Mouse (Mus musculus): ENCODE measurements around the gene 9230102O04Rik. TPM values are rescaled to one million over a fixed set of nuclear protein-coding genes. Genes with fewer than 3 reads are reported as not detected.

9230102O04Rik gene
- not detected in 2 replicates for polyA plus RNA-seq (2015; fragmentation: Nextera tagmentation; extraction: Ambion mirVana)

GRCm38 (mm10) chr2:9888913-9889650, at the start of gene 9230102O04Rik:
9230102O04Rik (minus strand) TSS chr2:9889540.
- Histone ChIP-seq H3K9me3 (ENCODE audit: control insufficient read depth) (no peaks in the 10 kb centered on the region), H3K4me2 (replicated peaks; ENCODE audit: low read depth) (peak within 1 kb of the TSS; percentile 52), H3K27ac (ENCODE audit: low read depth, low read length) (no peak within 1 kb of the TSS), H3K4me3 (ENCODE audit: low read depth, low read length) (peak within 1 kb of the TSS; percentile 21), H3K4me1 (replicated peaks; ENCODE audit: control insufficient read depth, insufficient read depth, low read length) (no peaks in the 10 kb centered on the region), H3K27me3 (replicated peaks; ENCODE audit: control insufficient read depth, insufficient read depth, low read length) (peaks cover 92% of the 10 kb centered on the region), H3K36me3 (ENCODE audit: control insufficient read depth, insufficient read depth) (no peaks in the 10 kb centered on the region), H3K9ac (ENCODE audit: low read depth, low read length) (no peak within 1 kb of the TSS)
- peak; percentile 77 for TF ChIP-seq CTCF (IDR thresholded peaks at IDR 0.05; ENCODE audit: low read depth)
- 1% methylated on average over 30 of the region's 30 CpGs for WGBS
- peak; percentile 81 for ATAC-seq

- H3K4me2 ChIP-seq (replicated peaks; ENCODE audit: low read depth): no peak overlapping the region
- no peaks in the 10 kb centered on the region for H3K9me3 ChIP-seq (ENCODE audit: control insufficient read depth)
- no peak for TF ChIP-seq CTCF (IDR thresholded peaks at IDR 0.05; ENCODE audit: low read depth)
- H3K4me3 ChIP-seq (ENCODE audit: low read depth, low read length): no peak overlapping the region
- no peak overlapping the region for H3K27ac ChIP-seq (ENCODE audit: low read depth, low read length)
- 38% methylated on average over 1 of the region's 1 CpGs for WGBS
- ATAC-seq: no peak
- H3K36me3 ChIP-seq (ENCODE audit: control insufficient read depth, insufficient read depth): 0 out of 2 replicates have a peak, but pooled peaks cover 10% of the 10 kb centered on the region
- H3K27me3 ChIP-seq (replicated peaks; ENCODE audit: control insufficient read depth, insufficient read depth, low read length): no peaks in the 10 kb centered on the region
- H3K4me1 ChIP-seq (replicated peaks; ENCODE audit: control insufficient read depth, insufficient read depth, low read length): no peaks in the 10 kb centered on the region
- no peak overlapping the region for H3K9ac ChIP-seq (ENCODE audit: low read depth, low read length)
Observed at GRCm38 (mm10) chr2:9935965-9936364, 46.6 kb upstream of the 9230102O04Rik start.

- no peak for TF ChIP-seq CTCF (IDR thresholded peaks at IDR 0.05; ENCODE audit: low read depth)
- Histone ChIP-seq H3K27ac (ENCODE audit: low read depth, low read length) (no peak overlapping the region), H3K4me1 (replicated peaks; ENCODE audit: control insufficient read depth, insufficient read depth, low read length) (no peaks in the 10 kb centered on the region), H3K4me2 (replicated peaks; ENCODE audit: low read depth) (no peak overlapping the region), H3K9ac (ENCODE audit: low read depth, low read length) (no peak overlapping the region), H3K4me3 (ENCODE audit: low read depth, low read length) (no peak overlapping the region), H3K27me3 (replicated peaks; ENCODE audit: control insufficient read depth, insufficient read depth, low read length) (no peaks in the 10 kb centered on the region), H3K36me3 (ENCODE audit: control insufficient read depth, insufficient read depth) (peaks cover 8% of the 10 kb centered on the region; the same call in 1 of the 2 replicates), H3K9me3 (ENCODE audit: control insufficient read depth) (no peaks in the 10 kb centered on the region)
- ATAC-seq: no peak
- 72% methylated on average over 4 of the region's 4 CpGs for WGBS
Observed at GRCm38 (mm10) chr2:9926905-9927283, 37.6 kb upstream of the 9230102O04Rik start.

GRCm38 (mm10) chr2:9926194-9926904, 37.0 kb upstream of the 9230102O04Rik start:
- H3K9me3 ChIP-seq (ENCODE audit: control insufficient read depth): no peaks in the 10 kb centered on the region
- no peaks in the 10 kb centered on the region for H3K4me1 ChIP-seq (replicated peaks; ENCODE audit: control insufficient read depth, insufficient read depth, low read length)
- no peak for ATAC-seq
- no peak overlapping the region for H3K27ac ChIP-seq (ENCODE audit: low read depth, low read length)
- H3K27me3 ChIP-seq (replicated peaks; ENCODE audit: control insufficient read depth, insufficient read depth, low read length): no peaks in the 10 kb centered on the region
- H3K36me3 ChIP-seq (ENCODE audit: control insufficient read depth, insufficient read depth): peaks cover 8% of the 10 kb centered on the region; the same call in 1 of the 2 replicates
- no peak for TF ChIP-seq CTCF (IDR thresholded peaks at IDR 0.05; ENCODE audit: low read depth)
- no peak overlapping the region for H3K4me3 ChIP-seq (ENCODE audit: low read depth, low read length)
- 40% methylated on average over 7 of the region's 7 CpGs for WGBS
- no peak overlapping the region for H3K4me2 ChIP-seq (replicated peaks; ENCODE audit: low read depth)
- no peak overlapping the region for H3K9ac ChIP-seq (ENCODE audit: low read depth, low read length)

GRCm38 (mm10) chr2:9918691-9919471, 29.5 kb upstream of the 9230102O04Rik start:
- WGBS: 43% methylated on average over 17 of the region's 17 CpGs
- peak overlapping the region; percentile 54 for H3K4me2 ChIP-seq (replicated peaks; ENCODE audit: low read depth)

GRCm38 (mm10) chr2:9917602-9918001, 28.3 kb upstream of the 9230102O04Rik start:
- ATAC-seq: no peak
- H3K27ac ChIP-seq (ENCODE audit: low read depth, low read length): no peak overlapping the region

More at GRCm38 (mm10) chr2:9918691-9919471, 29.5 kb upstream of the 9230102O04Rik start:
- TF ChIP-seq CTCF (IDR thresholded peaks at IDR 0.05; ENCODE audit: low read depth): no peak
- Histone ChIP-seq H3K9ac (ENCODE audit: low read depth, low read length) (no peak overlapping the region), H3K9me3 (ENCODE audit: control insufficient read depth) (no peaks in the 10 kb centered on the region), H3K27ac (ENCODE audit: low read depth, low read length) (no peak overlapping the region), H3K4me3 (ENCODE audit: low read depth, low read length) (0 out of 2 replicates have a peak overlapping the region, but pooled peaks have one; percentile 0), H3K27me3 (replicated peaks; ENCODE audit: control insufficient read depth, insufficient read depth, low read length) (no peaks in the 10 kb centered on the region), H3K4me1 (replicated peaks; ENCODE audit: control insufficient read depth, insufficient read depth, low read length) (peaks cover 3% of the 10 kb centered on the region; the same call in 1 of the 2 replicates), H3K36me3 (ENCODE audit: control insufficient read depth, insufficient read depth) (peaks cover 7% of the 10 kb centered on the region)
- ATAC-seq: peak; percentile 90

More at GRCm38 (mm10) chr2:9917602-9918001, 28.3 kb upstream of the 9230102O04Rik start:
- 91% methylated on average over 9 of the region's 9 CpGs for WGBS
- TF ChIP-seq CTCF (IDR thresholded peaks at IDR 0.05; ENCODE audit: low read depth): no peak
- H3K4me2 ChIP-seq (replicated peaks; ENCODE audit: low read depth): no peak overlapping the region
- peaks cover 3% of the 10 kb centered on the region; the same call in 1 of the 2 replicates for H3K4me1 ChIP-seq (replicated peaks; ENCODE audit: control insufficient read depth, insufficient read depth, low read length)
- H3K9ac ChIP-seq (ENCODE audit: low read depth, low read length): no peak overlapping the region
- no peaks in the 10 kb centered on the region for H3K9me3 ChIP-seq (ENCODE audit: control insufficient read depth)
- no peak overlapping the region for H3K4me3 ChIP-seq (ENCODE audit: low read depth, low read length)
- H3K27me3 ChIP-seq (replicated peaks; ENCODE audit: control insufficient read depth, insufficient read depth, low read length): no peaks in the 10 kb centered on the region
- peaks cover 7% of the 10 kb centered on the region for H3K36me3 ChIP-seq (ENCODE audit: control insufficient read depth, insufficient read depth)

All from intestine, postnatal 0 days (tissue).